Mouse (Mus musculus): ENCODE results near the gene Il1rapl2. TPM values are rescaled to one million over a fixed set of nuclear protein-coding genes. Genes with fewer than 3 reads are reported as not detected.

The Il1rapl2 gene
- polyA plus RNA-seq (2012; rRNA removed): not detected in 2 replicates

DNA sequence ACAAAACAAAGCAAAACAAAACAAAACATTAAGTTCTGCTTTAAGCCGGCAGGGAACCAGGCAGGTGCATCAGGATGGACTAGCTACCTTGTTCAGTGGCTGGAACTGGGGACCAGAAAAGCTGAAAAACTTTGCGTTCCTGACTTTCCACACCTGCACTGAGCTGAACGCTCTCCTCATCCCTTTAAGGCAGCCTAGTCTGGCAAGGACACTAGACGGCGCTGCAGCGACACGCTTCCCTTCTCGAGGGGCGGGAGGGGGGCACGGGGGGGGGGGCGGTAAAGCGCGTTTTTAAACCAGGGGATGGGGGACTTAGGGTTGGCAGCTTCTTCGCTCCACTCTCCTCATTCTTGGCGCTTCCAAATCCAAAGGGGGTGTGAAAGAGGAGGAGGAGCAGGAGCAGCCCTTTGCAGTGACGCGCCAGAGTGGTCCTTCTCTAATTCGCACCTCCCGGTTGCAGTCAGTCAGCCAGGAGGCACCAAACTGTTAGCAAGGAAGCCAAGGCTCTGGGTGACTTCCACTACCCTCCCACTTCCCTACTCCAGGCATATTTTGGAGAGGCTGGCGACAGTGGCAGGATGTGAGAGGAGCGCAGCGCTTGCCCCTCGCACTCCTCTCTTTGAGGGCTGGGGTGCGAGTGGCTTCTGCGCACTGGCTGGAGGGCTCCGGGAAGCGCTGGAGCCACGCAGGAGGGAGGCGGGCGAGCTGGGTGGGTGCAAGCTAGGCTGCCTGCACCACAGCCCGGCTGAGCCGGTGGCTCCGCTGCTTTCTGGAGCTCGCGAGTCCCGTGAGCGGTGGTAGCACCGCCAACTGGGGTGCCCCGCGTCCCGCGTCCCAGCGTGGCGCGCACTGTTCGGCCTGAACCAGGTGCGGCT is at the start of gene Il1rapl2:
Il1rapl2 (plus strand) TSS at position 288 of the 875 bp plus-strand sequence.

DNA sequence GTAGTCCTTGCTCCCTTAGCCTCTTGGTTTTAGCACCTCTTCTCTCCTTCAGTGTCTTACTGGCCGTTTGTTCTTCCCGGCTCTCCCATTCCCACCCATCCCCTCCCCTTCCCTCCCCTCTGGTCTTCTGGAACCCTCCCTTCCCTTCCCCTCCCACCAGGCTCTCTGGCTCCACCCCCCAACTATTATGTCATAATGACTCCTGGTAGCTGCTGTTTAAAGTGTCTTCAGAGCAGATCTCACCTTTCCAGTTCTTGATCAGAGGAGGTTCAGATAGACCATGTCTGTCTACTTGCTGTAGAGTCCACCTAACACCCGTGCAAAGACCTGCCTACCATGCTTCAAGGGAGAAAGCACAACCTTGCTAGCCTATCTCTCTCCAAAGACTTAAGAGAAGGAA is 639.1 kb downstream of the Il1rapl2 start, which contains the start of gene Tex13a:
Tex13a (minus strand) TSS at position 101 of the 400 bp plus-strand sequence.

